ENCODE assay signal across 25 mouse cellular contexts in the genomic region with DNA sequence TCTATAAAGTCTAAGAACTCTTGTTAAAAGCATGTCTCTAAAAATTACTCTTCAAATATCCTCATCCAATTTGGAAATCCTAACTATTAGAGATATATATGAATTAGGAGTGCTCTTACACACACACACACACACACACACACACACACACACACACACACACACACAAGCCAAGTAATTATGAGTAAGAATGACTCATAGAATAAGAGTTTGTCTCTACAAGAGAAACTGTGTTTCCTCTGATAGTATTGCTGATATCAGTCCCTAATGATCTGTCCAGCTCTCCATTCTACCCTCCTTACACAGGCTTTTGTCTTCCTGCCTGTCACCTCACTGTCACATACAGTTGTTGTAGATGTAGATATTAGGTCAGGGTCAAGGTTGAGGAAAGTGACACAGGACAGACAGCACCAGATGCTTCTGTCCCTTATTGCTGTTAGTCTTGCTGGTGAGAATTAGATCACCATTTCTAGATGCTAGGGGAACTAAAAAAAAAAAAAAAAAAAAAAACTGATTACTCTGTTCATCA.
"Had no signal": no experiment of that assay in that cellular context is flagged by ENCODE, and none has a peak within 500 bp of the region (broad histone marks: within the 10 kb centered on the region; RNA-seq: fewer than 3 reads in every experiment).

No protein-coding gene starts in this region.

- H3K36me3 ChIP-seq: heart, embryonic 10.5 days; heart, embryonic 12.5 days; hindbrain, embryonic 10.5 days; hindbrain, embryonic 12.5 days; intestine, embryonic 15.5 days; limb, embryonic 13.5 days; limb, embryonic 15.5 days; liver, embryonic 12.5 days had no signal

- DNase-seq: gastrocnemius, postnatal 14 days; gastrocnemius, postnatal 36 days; heart, adult 18-20 months; heart, postnatal 10 days; heart, postnatal 4 days; kidney, adult 18-20 months; kidney, postnatal 10 days; kidney, postnatal 25 days; kidney, postnatal 4 days; layer of hippocampus, postnatal 36 days; left cerebral cortex, postnatal 4 days; lung, adult 18-20 months had no signal

- H3K4me3 ChIP-seq: heart, embryonic 10.5 days; heart, embryonic 12.5 days; hindbrain, embryonic 10.5 days; hindbrain, embryonic 12.5 days; intestine, embryonic 15.5 days; layer of hippocampus, adult 2 months; limb, embryonic 13.5 days; limb, embryonic 15.5 days; liver, embryonic 12.5 days had no signal

- ATAC-seq: inflammation-experienced regulatory T-cells, adult 6 months; intestine, embryonic 15.5 days; intestine, postnatal 0 days; liver, embryonic 12.5 days had no signal

- H3K27ac ChIP-seq: heart, embryonic 10.5 days; hindbrain, embryonic 10.5 days; hindbrain, embryonic 12.5 days; hindbrain, embryonic 14.5 days; intestine, embryonic 15.5 days; layer of hippocampus, adult 2 months; limb, embryonic 13.5 days; limb, embryonic 15.5 days; liver, embryonic 12.5 days; liver, embryonic 14.5 days had no signal

- H3K27me3 ChIP-seq: heart, embryonic 12.5 days; hindbrain, embryonic 12.5 days; intestine, embryonic 15.5 days; limb, embryonic 13.5 days; limb, embryonic 15.5 days; liver, embryonic 12.5 days had no signal

- H3K9ac ChIP-seq: heart, embryonic 12.5 days; hindbrain, embryonic 12.5 days; hindbrain, embryonic 14.5 days; intestine, embryonic 15.5 days; limb, embryonic 13.5 days; limb, embryonic 15.5 days; liver, embryonic 12.5 days; liver, embryonic 14.5 days had no signal

- H3K4me1 ChIP-seq: heart, embryonic 10.5 days; heart, embryonic 12.5 days; hindbrain, embryonic 10.5 days; hindbrain, embryonic 12.5 days; intestine, embryonic 15.5 days; limb, embryonic 13.5 days; limb, embryonic 15.5 days; liver, embryonic 12.5 days had no signal

- H3K9me3 ChIP-seq: heart, embryonic 10.5 days; heart, embryonic 12.5 days; hindbrain, embryonic 10.5 days; hindbrain, embryonic 12.5 days; intestine, embryonic 15.5 days; limb, embryonic 13.5 days; limb, embryonic 15.5 days; liver, embryonic 12.5 days had no signal

- H3K4me2 ChIP-seq: heart, embryonic 12.5 days; hindbrain, embryonic 12.5 days; hindbrain, embryonic 14.5 days; intestine, embryonic 15.5 days; limb, embryonic 13.5 days; limb, embryonic 15.5 days; liver, embryonic 12.5 days had no signal
